In the genomic region with DNA sequence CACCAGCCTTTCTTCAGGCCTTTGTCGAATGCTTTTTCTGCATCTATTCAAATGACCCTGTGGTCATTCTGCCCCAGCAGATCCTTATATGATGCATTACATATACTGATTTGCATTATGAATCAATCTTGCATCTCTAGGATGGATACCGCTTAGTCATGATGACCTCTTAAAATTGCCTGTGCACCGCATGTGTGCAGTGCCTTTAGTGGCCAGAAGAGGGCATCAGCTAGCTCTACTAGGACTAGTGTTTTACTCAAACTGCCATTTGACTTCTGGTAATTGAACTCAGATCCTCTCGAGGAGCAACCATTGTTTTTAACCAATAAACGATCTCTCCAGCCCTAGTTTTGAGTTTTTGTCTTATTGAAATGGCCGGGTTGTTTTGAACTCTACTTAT, we compare ENCODE assay signal across 16 mouse cellular contexts. TPM values are rescaled to one million over a fixed set of nuclear protein-coding genes. Genes with fewer than 3 reads are reported as not detected.
DNase-seq lines count a peak whose midpoint lies in the region; ATAC-seq and TF ChIP-seq lines count a peak whose summit lies in the region.
"Had no signal": no experiment of that assay in that cellular context is flagged by ENCODE, and none has a peak within 500 bp of the region (broad histone marks: within the 10 kb centered on the region; RNA-seq: fewer than 3 reads in every experiment).

No protein-coding gene starts in this region.

- H3K27ac ChIP-seq in liver, embryonic 11.5 days (ENCODE audit: low read depth, low read length): no peak overlapping the region
- H3K27ac ChIP-seq: embryonic facial prominence, embryonic 12.5 days; hindbrain, embryonic 12.5 days; macrophage had no signal

- peak; percentile 99 for TF ChIP-seq CTCF in E14TG2a.4 (conservative IDR thresholded peaks at IDR 0.05; ENCODE audit: low read length)

- no peaks in the 10 kb centered on the region for H3K4me1 ChIP-seq in liver, embryonic 11.5 days (replicated peaks; ENCODE audit: control insufficient read depth, insufficient read depth, low read length)
- H3K4me1 ChIP-seq in E14TG2a.4 (replicated peaks; ENCODE audit: low read depth, low read length): peaks cover 59% of the 10 kb centered on the region
- H3K4me1 ChIP-seq: embryonic facial prominence, embryonic 12.5 days; hindbrain, embryonic 12.5 days had no signal

- no peak for ATAC-seq in liver, embryonic 11.5 days (replicated peaks; ENCODE audit: low FRiP score)
- ATAC-seq: forebrain, embryonic 16.5 days had no signal

- WGBS in liver, embryonic 11.5 days: 91% methylated on average over 6 of the region's 6 CpGs

- no peak overlapping the region for H3K4me2 ChIP-seq in liver, embryonic 11.5 days
- H3K4me2 ChIP-seq: embryonic facial prominence, embryonic 12.5 days; hindbrain, embryonic 12.5 days had no signal

- no peak overlapping the region for H3K9ac ChIP-seq in liver, embryonic 11.5 days (ENCODE audit: low read depth, low read length)
- H3K9ac ChIP-seq: embryonic facial prominence, embryonic 12.5 days; hindbrain, embryonic 12.5 days had no signal

- no peak overlapping the region for H3K4me3 ChIP-seq in liver, embryonic 11.5 days (ENCODE audit: low read depth, low read length)
- H3K4me3 ChIP-seq in E14TG2a.4 (replicated peaks; ENCODE audit: low read length): no peak overlapping the region
- H3K4me3 ChIP-seq: embryonic facial prominence, embryonic 12.5 days; hindbrain, embryonic 12.5 days had no signal

- H3K36me3 ChIP-seq in liver, embryonic 11.5 days (ENCODE audit: control insufficient read depth, insufficient read depth, low read length): no peaks in the 10 kb centered on the region
- H3K36me3 ChIP-seq in E14TG2a.4 (ENCODE audit: insufficient read depth, low read length): no peaks in the 10 kb centered on the region
- H3K36me3 ChIP-seq: embryonic facial prominence, embryonic 12.5 days; hindbrain, embryonic 12.5 days had no signal

- peak; percentile 59 for DNase-seq in liver
- no peak for DNase-seq in liver, embryonic 11.5 days (ENCODE audit: low spot score)
- DNase-seq in B cell, adult 2 months: peak; percentile 37 to 49
- peak; percentile 54 for DNase-seq in induced T-regulatory cell, adult 2 months (ENCODE audit: low read depth)
- DNase-seq in adrenal gland, adult 2 months: no peak
- no peak for DNase-seq in gastrocnemius, adult 8-10 months (ENCODE audit: low spot score in 2 of 2)
- DNase-seq: cerebellum, adult 18-20 months; kidney, postnatal 25 days had no signal

- H3K9me3 ChIP-seq in liver, embryonic 11.5 days (ENCODE audit: control insufficient read depth, low read length): no peaks in the 10 kb centered on the region
- H3K9me3 ChIP-seq in E14TG2a.4 (ENCODE audit: low read length): peaks cover 13% of the 10 kb centered on the region
- H3K9me3 ChIP-seq: embryonic facial prominence, embryonic 12.5 days; hindbrain, embryonic 12.5 days had no signal

- no peaks in the 10 kb centered on the region for H3K27me3 ChIP-seq in liver, embryonic 11.5 days (replicated peaks; ENCODE audit: control insufficient read depth, insufficient read depth, low read length)
- H3K27me3 ChIP-seq in E14TG2a.4 (ENCODE audit: insufficient read depth, low read length): no peaks in the 10 kb centered on the region
- H3K27me3 ChIP-seq: embryonic facial prominence, embryonic 12.5 days; hindbrain, embryonic 12.5 days had no signal

RNA-seq across cellular contexts. Expression of gene Hsp90aa1, which starts 11.3 kb away (rescaled TPM):
- 1,759 and 1,828 TPM in 2 replicates for polyA plus RNA-seq in liver, embryonic 11.5 days (2014; fragmentation: Nextera tagmentation; extraction: Ambion mirVana)
- 100 to 1,000 TPM; 854 to 984 TPM for total RNA-seq in adrenal gland, adult 2 months (2021)
- polyA plus RNA-seq in adrenal gland, adult 2 months (2012; rRNA removed): 22.5 and 33.7 TPM in 2 replicates
- 10 to 100 TPM; 30.5 to 74.5 (median 56.1) TPM for total RNA-seq in gastrocnemius, adult 8-10 months (2022)

RNA-seq across cellular contexts. Expression of gene Wdr20, which starts 24.0 kb away (rescaled TPM):
- 17.7 and 18.2 TPM in 2 replicates for polyA plus RNA-seq in liver, embryonic 11.5 days (2014; fragmentation: Nextera tagmentation; extraction: Ambion mirVana)
- total RNA-seq in adrenal gland, adult 2 months (2021): 10 to 100 TPM; 46.8 to 53.3 TPM
- polyA plus RNA-seq in adrenal gland, adult 2 months (2012; rRNA removed): 19.1 and 23.8 TPM in 2 replicates
- 10 to 100 TPM; 13.3 to 19.9 (median 15.9) TPM for total RNA-seq in gastrocnemius, adult 8-10 months (2022)

RNA-seq across cellular contexts. Expression of gene 1700001K19Rik, which starts 31.4 kb away (rescaled TPM):
- not detected in 2 replicates for polyA plus RNA-seq in liver, embryonic 11.5 days (2014; fragmentation: Nextera tagmentation; extraction: Ambion mirVana)
- not detected for total RNA-seq in adrenal gland, adult 2 months (2021)
- polyA plus RNA-seq in adrenal gland, adult 2 months (2012; rRNA removed): not detected in 2 replicates
- total RNA-seq in gastrocnemius, adult 8-10 months (2022): under 1 TPM in 1 of 4 experiments, not detected in 3; 0.80 TPM
- total RNA-seq: heart, adult 8-10 months; left cerebral cortex, postnatal 14 days had no signal
- polyA plus RNA-seq: embryonic facial prominence, embryonic 12.5 days; hindbrain, embryonic 12.5 days; macrophage; neural tube, embryonic 11.5 days had no signal

Comparison
In these comparisons a context has a peak if more than half of its experiments do, and no peak if none do; other contexts are left out.
1. DNase-seq: peak in liver (single experiment), B cell, adult 2 months (2 of 2) and induced T-regulatory cell, adult 2 months (single experiment); none in liver, embryonic 11.5 days (single experiment), adrenal gland, adult 2 months (single experiment) and gastrocnemius, adult 8-10 months (0 of 2).
2. RNA of gene Hsp90aa1, which starts 11.3 kb away (total RNA-seq): 854 to 984 TPM in adrenal gland, adult 2 months; 30.5 to 74.5 TPM in gastrocnemius, adult 8-10 months; every median in the first group is over 10 times any median in the second.